Mouse (Mus musculus): Measurements from ENCODE around the gene Cdh5.
"Not testable (repeated sequence)": the region's sequence is repeated elsewhere in the genome, so short reads cannot be mapped to it uniquely, and the experiment has no call there.

Cdh5 gene

DNA sequence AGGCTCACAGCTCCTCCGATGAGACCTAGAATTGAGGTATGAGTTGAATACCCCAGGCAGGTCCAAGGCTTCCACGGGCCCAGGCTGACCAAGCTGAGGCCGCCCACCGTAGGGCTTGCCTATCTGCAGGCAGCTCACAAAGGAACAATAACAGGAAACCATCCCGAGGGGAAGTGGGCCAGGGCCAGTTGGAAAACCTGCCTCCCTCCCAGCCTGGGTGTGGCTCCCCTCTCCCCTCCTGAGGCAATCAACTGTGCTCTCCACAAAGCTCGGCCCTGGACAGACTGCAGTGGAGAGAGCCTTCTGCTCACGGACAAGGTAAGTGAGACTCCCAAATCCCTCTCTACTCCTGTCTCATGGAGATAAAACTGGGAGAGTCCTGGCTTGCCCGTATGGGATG is at the start of gene Cdh5:
TSS of gene Cdh5 (plus strand) at position 211 of the 400 bp plus-strand sequence.
- no peak for ATAC-seq (ENCODE audit: low TSS enrichment)

DNA sequence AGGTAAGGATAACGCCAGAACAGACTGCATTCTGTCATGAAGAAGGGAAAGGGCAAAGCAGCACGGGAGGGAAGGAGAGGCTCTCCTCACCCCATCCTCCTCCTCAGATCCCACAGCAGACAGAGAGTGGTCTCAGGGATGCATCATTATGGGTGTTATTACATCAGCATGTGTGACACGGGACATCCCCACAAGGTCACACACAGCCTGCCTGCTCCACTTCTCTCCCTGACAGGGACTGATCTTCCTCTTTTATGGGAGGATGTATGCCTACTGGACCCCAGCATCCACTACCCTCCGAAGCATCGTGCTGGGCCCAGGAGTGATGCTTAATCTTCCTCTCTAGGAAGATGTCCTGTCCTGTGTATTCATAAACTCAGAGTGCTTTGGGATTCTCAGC is 41.5 kb upstream of the Cdh5 start:
- ATAC-seq (ENCODE audit: low TSS enrichment), result no peak

DNA sequence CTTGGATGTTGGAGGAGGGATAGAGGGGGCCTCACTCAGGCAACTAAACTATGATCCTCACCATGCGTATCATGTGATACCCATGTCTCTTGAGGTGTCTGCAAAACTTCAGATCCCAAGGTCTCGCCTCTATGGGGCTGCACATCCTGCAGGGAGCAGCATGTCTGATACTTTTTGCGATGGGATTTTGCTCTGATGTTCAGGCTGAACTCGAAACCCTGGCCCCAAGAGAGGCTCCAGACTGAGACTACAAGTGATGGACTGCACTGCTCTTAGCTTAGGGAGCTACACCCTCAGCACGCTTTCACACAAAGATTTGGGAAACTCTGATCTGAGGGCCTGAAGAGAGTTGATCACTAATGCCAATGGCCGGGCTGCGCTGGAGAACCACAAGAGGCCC is 41.0 kb upstream of the Cdh5 start:
- ATAC-seq (ENCODE audit: low TSS enrichment), result no peak

DNA sequence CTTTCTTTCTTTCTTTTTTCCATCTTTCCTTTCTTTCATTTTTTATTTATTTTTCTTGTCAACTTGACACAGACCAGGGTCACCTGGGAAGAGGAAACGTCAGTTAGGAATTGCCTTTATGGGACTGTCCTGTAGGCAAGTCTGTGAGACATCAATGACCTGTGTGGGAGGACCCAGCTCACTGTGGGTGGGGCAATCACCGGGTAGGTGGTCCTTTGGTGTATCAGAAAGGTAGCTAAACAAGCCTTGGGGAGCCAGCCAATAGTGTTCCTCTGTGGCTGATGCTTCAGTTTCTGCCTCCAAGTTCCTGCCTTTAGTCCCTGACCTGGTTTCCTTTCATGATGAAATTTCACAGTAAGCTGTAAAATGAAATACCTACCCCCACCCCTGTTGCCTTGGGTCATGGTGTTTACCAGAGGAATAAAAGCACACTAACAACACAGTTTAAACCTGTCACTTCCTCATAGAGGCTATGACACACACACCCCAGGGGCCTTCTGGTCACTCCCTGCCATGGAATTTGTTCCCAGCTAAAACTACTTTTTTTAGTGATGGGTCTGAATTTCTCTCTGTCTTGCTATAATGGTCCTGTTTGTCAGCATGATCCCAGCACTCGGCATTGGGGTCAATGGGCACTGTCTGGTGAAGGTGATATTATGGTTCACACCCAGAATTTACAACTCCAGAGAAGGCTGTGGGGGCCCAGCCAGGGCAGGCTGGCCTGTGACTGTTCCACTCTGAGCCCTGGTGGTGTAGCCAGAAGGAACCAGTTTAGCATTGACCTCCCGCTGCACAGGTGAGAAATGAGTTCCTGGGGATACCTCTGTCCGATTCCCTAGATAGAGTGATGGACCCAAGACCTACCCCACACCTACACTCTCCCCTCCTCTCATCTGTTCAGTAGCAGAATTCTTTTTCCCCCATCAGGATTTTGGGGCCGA is 40.1 kb upstream of the Cdh5 start:
- no peak for ATAC-seq (ENCODE audit: low TSS enrichment)

DNA sequence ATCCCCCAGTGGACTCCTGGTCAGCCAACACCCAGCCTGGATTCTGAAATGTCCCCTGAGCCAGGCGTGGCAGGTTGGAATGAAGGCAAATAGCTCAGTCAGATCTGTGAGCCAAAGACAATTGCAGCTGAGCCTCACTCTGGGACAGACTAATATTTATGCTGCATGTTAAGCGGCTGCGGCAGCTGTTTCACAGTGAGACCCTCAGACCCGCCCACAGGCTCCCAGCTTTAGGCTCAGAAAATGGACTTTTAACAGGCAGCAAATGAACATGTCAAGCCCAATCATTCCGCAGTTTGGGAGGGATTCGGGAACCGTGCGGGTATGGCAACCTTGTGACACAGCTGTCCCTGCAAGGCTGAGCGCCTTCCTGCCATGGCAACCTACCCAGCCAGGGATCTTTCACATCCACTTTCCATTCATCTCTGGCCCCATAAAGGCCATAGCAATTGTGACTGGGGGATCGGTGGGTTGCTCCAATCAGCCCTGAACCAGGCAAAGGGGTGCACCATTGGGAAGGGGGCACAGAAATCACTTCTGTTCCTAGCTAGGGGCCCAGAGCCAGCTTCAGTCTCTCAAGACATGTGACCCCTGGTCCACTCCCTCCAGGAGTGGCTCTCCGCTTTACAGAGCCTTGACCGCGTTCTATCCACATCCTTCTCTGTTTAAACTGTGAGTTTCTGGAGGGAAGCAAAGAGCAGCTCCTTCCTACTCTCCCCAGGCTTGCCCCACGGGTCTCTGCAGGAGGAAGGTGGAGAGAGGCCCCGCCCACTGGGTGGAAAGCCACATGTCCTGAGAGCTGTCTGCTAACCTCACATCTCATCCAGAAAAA is 39.2 kb upstream of the Cdh5 start:
- no peak for ATAC-seq (ENCODE audit: low TSS enrichment)

DNA sequence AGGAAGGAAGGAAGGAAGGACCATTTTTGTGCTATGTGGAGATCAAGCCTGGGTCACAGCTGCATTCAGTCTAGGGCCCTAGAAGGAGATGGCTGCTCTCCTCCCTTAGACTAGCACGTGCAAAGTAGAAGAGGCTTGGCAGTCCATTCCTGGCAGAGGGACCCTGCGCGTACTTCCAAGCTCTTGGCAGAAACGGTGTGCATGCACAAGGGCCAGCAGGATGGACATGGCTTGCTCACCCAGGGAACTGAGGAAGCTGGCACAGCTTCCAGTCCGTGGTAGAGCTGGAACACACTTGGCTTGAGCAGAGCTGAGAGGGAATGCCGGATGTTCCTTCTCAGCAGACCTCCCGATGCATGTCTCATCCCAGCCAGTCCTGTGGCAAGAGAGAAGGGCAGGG is 36.2 kb upstream of the Cdh5 start:
- ATAC-seq (ENCODE audit: low TSS enrichment), result peak; percentile 10; the same call in 1 of the 2 replicates

DNA sequence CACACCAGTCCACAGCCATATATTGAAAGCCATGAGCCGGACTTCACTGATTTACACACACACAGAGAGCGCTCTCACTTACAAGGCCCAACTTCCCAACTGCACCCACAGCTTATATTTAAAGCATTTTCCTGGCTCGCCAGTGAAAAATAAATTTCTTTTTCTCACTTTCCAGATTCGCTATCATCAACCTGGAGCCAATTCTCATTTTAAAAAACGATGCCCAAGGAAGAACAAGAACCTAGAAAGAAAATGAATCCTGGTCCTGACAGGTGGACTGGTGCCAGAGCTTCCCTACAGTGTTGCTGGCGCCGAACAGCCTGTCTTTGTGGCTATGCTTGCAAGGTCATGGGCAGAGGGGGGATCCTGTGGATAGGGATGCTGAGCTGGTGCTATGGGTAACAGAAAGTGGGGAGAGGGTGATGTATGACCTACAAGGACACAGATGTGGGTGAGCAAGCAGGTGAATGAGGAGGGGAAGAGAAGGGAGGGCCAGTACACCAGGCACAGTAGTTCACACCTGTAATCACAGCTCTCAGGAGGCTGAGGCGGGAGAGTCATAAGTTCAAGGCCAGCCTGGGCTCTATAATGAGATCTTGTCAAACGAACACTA is 35.4 kb upstream of the Cdh5 start:
- peak; percentile 78 for ATAC-seq (ENCODE audit: low TSS enrichment)

DNA sequence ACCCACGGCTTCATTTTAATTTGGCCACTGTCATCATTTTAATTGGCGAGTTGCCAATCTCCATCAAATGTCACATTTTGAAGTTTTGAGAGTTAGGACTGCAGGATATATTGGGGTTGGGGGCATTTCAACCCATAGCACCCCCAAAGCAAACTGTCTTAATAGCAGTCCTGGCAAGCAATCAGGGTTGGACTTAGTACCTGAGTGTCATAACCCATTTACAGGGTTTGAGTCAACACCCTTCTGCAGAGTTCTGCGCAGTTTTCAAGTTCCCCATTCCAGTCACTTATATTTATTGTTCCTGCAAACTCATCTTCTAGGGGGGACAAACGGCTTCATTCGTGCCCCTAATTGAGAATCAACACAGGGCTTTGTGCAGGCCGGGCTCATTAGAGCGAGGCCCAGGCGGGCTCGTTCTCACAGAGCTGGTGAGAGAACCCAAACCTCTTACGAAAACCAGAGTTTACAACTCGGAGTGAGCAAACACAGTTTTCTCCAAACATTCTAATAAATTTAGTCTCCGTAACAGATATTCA is 34.0 kb upstream of the Cdh5 start:
- ATAC-seq (ENCODE audit: low TSS enrichment), result no peak

DNA sequence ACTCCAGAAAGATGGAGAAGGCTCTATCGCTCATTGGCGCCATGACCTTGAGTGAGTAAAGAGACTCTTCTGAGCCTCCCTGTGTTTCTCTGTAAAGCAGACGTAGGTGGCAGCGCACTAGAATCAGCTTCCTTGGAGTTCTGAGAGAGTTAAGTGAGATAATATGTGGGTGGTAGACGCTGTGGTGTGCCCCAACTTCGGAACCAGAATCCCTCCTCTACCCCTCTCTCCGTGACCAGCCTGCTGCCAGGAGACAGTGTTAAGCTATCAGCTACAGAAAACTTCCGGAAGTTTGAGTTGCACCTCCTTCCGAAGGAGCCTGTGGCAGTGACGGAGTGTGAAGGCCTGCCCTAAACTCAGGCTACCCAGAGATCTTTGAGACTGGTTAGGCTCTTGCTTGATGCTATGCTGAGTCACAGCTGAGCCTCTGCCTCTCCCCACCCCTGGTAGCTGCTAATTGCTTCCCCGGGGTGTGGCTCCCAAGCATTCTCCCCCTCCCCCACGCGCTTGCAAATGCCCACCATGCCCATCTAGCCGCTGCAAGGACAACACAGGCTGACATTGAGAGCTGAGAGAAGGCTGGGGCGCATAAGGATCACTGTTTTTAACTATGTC is 32.9 kb upstream of the Cdh5 start:
- ATAC-seq (ENCODE audit: low TSS enrichment), result peak; percentile 62

DNA sequence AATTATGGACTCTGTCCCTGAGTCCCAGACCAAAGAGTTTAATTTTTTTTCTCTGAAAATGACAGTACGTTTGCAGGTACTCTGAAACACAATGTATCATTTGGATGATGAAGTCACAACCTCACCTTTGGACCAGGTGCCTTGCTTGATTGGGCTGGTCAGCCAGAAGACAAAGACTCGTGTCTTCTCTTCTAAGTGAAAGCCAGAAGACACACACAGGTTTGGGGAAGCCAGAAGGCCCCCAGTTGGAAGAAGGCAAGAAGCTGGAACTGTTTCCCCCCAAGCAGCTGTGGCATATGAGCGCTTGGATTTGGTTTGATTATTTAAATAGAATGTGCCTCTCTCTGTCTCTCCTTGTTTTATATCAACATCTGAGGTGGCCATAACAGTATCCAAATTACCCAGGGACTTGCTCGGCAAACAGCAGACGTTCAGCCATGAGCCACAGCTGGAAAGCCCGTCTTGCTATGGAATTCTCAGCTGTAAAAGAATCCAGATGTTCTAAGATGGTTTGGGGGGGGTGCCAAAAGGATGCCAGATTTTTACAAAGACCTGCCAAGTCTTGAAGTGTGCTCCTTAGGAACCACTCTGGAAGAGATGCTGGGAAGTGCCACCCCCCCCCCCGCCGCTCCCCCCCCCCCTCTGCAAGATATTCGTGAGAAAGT is 31.1 kb upstream of the Cdh5 start:
- ATAC-seq (ENCODE audit: low TSS enrichment), result not testable (repeated sequence)

DNA sequence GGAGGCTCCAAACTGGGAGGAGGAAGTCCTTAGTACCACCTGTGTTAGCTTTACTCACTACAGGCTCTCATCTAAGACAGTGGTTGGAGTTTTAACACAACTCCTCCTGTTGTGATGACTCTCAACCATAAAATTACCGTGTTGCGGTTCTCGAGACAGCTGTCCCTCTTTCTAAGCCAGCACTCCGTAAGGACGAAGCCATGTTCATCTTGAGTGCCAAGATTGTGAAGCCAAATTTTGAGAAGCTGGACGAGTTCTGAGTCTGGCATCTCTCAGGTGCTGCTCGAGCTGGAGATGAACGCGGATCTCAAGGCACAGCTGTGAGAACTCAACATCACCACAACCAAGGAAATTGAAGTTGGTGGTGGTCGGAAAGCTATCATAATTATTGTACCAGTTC is 30.5 kb upstream of the Cdh5 start:
- no peak for ATAC-seq (ENCODE audit: low TSS enrichment)

DNA sequence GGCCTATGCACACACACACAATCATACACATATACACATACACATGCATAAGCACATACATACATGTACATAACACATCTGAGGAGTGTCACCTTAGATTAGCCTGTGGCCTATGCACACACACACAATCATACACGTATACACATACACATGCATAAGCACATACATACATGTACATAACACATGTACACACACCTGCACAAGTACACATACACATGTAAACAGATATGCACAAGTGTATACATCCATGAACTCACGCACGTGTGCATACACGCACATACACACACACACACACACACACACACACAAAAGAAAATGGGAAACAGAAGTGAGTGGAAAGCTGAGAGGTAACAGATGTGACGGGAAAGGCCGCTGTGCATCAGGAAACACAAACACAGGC is 26.3 kb upstream of the Cdh5 start:
- no peak for ATAC-seq (ENCODE audit: low TSS enrichment)

DNA sequence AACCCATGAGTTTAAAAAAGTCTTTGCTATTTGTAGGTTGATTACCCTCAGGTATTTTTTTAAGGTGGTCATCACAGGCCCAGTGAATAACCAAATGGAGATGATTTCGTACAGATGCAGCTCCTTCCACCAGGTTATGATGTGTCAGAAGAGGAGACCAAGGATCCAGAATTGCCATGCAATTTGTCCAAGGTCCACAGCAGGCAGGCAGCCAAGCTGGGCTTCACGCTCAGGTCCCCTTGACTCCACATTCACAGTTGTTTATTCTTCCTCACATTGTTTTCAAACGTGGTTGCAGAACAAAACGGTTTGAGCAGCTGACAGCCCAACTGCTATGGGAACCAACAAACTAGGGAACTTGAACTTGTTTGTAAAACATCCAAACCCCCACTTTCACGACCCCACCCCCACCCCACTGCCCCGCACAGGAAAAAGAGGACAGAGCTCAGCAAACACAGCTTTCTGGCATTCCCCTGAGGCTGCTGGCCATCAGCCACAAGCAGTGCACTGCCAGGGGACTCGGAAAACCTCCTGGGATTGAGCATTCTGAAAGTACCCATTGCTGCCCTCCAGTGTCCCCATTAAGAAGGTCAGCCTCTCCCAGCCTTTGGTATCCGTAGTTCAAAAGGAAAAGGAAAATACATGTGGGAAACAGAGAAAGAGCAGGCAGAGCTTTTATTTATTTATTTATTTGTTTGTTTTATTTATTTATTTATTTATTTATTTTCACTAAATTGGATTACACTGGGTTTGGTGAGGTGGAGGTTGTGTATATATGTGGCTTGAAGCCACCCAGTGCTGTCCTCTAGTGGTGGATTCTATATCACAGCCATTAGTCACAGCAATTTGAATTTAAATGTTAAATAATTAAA is 24.6 kb upstream of the Cdh5 start:
- ATAC-seq (ENCODE audit: low TSS enrichment), result 0 out of 2 replicates have a peak, but pooled peaks have one; percentile 38

DNA sequence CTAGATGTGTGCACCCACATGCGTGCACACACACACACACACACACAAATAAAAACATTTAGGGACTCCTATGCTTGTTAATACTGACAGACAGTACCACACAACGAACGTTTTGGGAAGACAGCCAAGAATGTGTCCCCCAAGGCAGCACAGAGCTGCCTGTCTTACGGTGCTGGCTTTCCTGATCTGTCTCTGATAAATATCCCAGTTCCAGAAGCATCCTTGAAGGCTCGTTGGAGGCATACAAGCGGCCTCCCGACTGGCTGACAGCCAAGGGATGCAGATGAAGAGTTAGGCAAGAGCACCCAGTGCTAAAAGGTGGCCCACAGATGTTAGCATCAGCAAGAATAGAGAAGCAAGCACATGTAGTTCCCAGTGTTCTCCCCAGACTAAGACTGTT is 23.3 kb upstream of the Cdh5 start:
- no peak for ATAC-seq (ENCODE audit: low TSS enrichment)

DNA sequence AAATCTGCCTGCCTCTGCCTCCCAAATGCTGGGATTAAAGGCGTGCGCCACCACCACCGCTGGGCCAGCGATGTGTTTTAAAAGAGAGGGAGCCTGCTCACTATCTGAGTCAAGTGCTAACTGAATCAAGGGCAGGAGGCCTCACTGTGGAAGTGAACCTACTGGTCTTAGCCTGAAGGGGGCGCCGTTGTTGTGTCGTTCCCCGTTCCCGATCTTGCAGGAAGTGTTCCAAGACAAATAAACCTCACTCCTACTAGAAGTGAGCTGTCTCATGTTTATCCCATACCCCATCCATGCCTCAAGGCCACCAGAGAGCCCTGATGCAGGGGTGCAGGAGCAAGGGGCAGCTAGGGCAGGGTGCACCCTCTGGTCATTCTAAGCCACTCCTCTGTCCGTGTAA is 16.1 kb upstream of the Cdh5 start:
- no peak for ATAC-seq (ENCODE audit: low TSS enrichment)

DNA sequence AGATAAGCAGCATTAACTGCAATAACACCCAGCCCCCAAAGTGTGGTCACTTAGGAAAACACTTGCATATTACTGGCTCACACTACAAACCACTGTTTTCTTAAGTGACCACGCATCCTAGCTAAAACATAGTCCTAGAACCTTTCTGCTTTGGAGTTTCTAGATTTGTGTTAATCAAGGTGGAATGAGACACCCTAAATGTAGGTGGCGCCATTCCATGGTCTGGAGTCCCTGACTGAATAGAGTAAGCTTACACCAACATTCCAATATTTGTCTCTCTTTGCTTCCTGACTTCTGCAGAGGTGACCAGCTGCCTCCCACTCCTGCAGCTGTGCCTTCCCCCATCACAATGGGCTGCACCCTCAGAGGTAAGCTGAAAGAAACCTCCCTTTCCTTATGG is 14.8 kb upstream of the Cdh5 start:
- no peak; the same call in 1 of the 2 replicates for ATAC-seq (ENCODE audit: low TSS enrichment)

DNA sequence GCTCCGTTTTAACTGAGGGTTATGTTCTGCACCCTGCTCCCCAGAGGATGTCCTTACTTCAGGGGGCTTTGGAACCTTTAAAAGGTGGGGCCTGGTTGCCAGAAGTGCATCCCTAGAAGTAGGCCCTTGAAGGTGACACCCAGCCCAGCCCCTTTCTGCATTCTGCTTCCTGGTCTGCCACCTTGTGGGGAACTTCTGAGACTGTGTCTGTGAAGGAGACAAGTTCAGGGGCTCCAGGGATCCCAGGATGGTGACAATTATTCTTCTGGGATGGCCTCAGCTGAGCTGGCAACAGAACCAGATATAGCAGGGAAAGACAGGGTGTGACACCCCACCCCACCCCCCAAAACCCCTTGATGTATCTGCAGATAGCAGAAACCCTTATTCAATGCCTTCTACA is 14.3 kb upstream of the Cdh5 start:
- peak; percentile 38; the same call in 1 of the 2 replicates for ATAC-seq (ENCODE audit: low TSS enrichment)

DNA sequence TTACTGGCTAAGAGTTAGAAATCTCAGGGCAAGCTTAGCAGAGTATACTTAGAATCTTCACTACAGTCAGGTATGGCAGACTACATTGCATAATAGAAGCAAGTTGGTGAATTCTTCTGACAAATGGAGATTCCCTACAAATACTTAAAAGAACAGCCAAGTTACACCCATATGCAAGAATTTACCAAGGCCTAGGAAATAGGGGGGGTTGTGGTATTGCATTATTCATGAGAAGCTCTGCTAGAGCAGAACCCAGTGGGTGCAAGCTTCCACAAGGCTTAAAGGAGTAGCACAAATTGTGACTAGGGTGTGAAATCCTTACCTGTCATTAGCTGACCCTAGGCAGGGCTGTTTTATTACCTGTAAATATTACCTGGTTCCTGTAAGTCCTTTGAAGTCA is 13.5 kb upstream of the Cdh5 start:
- 0 out of 2 replicates have a peak, but pooled peaks have one; percentile 50 for ATAC-seq (ENCODE audit: low TSS enrichment)

DNA sequence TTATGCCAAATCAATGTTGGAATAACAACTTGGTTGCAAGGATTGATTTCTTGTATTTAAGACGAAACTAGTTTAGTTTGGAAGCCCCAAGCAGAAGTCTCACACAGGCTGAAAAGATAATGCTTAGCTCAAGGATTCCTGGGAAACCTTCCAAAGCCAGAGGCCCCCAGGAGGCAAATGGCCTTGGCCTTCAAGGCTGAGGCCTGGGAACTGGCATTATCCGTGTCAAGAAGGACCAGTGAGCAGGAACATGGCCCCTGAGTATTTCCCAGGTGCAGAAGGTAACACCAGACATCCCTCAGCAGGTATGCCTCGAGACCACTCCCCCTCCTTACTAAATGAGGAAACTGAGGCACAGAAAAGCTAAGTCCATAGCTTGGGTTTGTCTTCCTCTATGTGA is 12.5 kb upstream of the Cdh5 start:
- ATAC-seq (ENCODE audit: low TSS enrichment), result no peak
